Mouse (Mus musculus) spleen, adult 18-20 months (tissue): ENCODE measurements around the gene Adamts8.

Source experiments
- DNase-seq, 2 experiments: peaks; one replicate each; pipeline ENCODE4 v3.0.0; 2022; ENCODE audit warnings: mixed read lengths in 2 of 2

Adamts8 gene

DNA sequence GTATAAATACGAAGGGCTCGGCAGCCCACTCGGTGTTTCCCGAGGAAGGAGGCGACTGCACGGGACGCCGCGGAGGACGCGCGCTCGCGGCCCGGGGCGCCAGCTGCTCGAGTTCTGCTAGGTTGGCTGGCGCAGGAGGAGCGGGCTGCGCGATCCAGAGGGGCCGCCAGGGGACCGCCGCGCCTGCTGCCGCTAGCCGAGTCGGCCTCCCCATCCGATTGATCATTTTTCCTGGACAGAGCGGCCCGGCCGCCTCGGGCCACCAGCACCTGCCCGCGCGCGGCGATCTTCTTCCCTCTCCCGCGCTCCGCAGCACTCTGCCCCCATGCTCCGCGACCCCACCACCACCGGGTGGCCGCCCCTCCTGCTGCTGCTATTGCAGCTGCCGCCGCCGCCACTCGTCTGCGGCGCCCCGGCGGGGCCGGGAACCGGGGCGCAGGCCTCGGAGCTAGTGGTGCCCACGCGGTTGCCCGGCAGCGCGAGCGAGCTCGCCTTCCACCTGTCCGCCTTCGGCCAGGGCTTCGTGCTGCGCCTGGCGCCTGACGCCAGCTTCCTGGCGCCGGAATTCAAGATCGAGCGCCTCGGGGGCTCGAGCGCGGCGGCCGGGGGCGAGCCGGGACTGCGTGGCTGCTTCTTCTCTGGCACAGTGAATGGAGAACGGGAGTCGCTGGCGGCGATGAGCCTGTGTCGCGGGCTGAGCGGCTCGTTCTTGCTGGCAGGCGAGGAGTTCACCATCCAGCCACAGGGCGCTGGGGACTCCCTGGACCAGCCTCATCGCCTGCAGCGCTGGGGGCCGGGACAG, at the start of gene Adamts8:
Adamts8 (plus strand) TSS at position 51 of the 802 bp plus-strand sequence.
- no peak for DNase-seq

DNA sequence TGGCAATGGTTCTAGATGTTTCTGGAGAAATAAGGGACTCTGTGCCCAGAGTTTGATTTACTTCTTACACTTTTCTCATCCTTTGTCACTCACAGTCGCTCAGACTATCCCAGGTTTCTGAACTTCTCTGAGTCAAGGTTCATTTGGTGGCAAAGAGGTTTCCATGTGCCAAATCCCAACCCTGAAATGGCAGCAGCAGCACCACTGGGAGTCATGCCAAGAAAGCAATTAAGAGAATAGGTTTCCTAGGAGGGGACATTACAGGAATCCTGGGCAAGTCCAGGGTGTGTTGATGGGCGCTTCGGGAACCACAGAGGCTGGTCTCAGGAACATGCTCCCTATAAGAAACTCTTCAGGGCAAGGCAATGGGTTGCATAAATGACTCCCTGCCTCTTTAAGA, 46.7 kb upstream of the Adamts8 start:
- no peak for DNase-seq

DNA sequence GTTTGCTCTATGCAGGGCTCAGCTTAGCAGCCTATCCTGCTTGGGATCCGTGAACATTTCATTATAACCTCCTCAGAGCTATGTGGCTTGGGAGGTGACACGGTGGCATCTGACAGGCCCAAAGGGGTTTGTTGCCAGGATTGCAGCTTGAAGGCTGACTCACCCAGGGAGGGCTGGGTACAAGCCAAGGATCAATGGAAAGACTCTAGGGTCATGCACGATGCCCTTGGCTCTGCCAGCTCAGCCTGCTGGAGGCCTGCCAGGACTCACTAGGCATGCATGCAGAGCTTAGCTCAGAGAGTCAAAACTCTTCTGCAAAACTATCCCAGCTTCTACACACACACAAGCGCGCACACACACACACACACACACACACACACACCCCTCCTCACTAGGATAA, 45.6 kb upstream of the Adamts8 start:
- DNase-seq = peak in 1 of 2 experiments; percentile 14

DNA sequence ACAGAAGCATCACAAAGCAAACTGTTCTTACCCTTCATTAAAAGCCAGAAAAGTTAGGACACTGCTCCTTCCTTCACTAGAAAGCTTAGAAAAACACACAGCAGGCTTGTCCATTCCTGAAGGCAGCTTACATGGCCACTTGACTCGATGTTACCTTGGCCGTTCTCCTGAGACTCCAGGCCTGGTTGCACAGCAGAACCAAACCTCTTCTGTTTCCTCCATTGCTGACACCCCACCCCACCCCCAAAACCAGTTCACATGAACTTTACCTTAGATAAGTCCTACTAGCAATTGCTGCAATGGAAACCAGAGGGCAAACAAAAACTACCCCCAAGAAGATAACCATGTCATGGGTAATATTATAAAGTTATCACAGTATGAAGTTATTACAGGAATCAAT, 45.2 kb upstream of the Adamts8 start:
- DNase-seq = no peak

DNA sequence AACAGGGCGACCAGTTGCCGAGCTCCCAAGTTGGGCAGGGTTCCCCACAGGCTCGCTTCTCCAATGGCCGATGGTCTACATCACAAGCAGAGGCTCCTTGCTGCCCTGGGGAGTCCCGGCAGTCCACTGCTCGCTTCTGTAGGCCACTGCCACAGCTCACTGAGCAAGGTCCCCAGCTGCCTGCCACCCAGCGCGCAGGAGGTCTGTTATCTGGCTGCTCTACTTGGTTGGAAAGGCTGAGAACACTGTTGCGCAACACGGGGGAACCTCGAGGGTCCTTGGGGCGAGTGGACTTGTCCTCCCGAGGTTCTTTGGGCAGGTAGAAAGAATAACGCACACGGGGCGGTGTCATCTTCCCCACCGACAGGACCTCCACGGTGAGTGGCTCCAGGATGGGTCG, 40.2 kb upstream of the Adamts8 start:
- no peak for DNase-seq

DNA sequence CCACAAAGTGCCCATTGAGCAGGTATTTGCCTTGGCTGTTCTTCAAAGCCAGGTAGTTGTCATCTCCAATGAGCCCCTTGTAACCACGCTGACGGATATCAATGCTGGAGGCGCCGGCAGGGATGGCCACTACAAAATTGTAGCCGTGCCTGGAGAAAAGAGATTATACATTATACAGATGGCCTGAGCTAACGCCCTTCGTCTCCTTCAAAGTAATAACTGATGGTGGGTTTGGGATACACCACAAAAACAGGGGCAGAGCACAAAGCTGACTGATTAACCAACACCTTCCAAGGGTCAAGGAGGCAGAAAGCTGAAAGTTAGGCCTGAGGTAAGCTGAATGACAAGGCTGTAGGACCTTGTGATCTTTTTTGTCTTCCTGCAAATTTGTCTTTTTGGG, 39.7 kb upstream of the Adamts8 start:
- no peak for DNase-seq

DNA sequence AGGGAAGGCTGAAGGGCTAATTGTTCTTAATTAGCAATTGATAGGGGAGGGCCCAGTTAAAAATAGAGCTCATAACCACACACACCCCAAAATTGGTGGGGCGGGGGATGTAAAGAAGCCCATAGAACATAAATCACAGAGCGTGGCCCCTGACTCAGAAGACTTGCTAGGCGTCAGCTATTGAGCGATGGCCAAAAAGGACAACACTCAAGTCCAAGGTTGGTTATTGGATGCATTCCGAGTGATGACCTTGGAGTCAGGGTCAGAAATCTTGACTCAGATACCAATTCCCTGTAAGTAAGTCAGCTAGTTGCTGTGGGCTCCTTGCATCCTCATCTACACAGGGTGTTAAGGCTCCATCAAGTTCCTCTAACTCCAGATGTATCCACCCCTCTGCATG, 39.1 kb upstream of the Adamts8 start:
- DNase-seq = no peak

DNA sequence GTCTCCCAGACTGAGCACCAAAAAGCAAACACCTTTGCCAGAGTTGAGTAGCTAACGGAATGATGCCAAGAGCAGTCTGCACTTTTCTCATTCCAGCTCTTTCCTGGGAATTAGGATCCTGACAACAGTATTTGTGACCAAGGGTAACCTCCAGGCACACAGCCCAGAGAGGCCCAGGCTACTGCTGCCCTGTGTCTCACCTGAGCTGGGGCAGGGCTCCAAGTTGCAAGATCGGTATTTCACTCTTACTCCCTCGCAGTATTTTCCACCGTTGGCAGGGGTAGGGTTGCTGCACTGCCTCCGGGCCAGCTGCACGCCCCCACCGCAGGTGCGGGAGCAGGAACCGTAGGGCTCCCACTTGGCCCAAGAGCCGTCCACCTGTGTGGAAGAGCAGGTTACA, 36.5 kb upstream of the Adamts8 start:
- DNase-seq = no peak

DNA sequence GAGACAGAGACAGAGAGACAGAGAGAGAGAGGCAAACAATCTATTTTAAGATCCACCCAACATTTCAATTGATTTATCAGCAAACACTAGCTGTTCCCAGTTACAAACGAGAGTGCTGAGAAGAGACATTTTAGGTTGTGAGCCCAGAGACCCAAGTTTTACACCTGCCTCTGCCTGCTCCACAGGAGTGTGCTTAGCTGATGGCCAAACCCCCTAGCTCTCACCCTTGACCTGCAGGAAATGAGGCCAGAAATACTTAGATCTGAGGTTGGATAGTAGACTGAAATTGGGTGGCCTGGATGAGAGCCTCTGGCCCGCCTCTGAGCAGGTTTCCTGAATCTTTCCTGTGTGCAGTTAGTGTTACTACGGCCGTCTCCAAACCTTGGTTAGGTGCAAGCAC, 35.9 kb upstream of the Adamts8 start:
- no peak for DNase-seq

DNA sequence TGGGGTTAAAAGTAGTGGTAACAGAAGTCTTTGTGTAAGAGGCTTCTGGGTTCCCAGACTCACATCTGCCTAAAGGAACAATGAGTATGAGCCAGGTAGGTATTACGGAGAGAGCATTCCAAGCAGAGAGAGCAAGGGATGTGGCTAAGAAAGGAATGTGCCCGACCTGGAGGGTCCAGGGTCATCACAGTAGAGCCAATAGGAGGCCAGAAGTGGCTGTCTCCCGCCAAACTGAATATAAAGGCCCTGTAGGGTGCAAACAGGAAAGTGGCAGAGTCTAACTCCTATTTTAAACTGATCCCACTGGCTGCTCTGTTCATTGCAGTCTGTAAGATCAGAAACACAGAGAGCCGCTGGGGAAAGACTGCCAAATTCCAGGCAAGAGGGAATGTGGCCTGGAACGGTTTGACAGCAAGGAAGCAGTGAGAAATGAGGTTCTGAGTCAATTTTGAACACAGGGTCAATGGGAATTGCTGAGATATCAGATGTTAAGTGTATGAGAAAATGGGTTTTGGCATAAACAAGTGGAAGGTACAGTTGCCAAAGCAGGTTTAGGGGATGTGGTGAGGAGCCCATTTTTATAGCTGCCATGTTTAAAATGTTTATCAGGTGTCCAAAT, 34.6 kb upstream of the Adamts8 start:
- no peak for DNase-seq

DNA sequence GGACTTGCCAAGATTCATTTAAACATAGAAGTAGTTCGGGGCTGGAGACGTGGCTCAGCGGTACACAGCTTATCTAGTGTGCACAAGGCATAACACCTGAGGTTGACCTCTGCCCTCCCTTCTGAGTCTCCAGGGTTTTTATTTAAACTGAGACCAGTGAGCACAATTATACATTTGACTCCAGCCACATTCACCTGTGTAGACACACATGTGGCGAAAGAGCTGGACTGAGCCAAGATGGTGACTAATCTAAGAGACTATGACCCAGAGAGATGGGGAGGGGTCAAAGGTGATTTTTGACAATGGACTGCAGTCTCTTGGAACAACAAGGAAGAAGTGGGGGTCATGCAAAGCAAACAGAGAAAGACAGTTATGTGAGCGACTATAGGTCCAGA, 34.1 kb upstream of the Adamts8 start:
- no peak for DNase-seq

DNA sequence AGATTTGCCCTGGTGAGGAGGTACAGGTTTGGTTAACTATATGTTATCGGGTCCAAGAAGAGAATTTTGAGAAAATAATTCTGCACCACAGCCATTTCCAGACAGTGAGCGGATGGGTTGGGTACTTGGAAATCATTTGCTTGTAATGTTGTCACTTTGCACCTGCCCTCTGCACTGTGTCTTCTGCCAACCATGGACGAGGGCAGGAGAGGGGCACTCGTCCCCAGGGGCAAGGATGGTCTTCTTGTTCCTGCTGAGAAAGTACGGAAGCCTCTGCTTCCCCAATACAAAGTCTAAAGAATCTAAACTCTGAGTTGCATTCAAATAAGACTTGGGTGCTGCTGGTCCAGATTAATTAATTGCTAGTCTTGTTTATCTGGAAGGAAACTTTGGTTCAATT, 33.4 kb upstream of the Adamts8 start:
- DNase-seq = no peak

DNA sequence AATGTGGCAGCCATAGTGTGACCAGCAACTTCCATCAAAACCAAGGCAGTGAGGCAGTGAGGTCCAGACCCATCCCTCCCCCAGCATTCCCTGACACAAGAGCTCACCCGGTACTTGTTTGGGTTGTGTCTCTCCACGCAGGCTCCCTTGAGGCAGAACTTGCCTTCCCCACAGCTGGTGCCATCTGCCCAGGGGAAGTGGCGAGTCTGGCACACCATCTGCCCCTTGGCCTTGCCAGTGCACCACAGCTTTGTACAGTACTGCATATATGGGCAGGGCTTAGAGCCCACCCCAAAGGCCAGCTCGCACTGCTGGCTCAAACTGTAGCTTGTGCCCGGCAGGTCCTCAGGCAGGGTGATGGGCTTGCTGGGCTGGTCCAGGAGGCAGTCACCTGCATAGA, 31.9 kb upstream of the Adamts8 start:
- no peak for DNase-seq

DNA sequence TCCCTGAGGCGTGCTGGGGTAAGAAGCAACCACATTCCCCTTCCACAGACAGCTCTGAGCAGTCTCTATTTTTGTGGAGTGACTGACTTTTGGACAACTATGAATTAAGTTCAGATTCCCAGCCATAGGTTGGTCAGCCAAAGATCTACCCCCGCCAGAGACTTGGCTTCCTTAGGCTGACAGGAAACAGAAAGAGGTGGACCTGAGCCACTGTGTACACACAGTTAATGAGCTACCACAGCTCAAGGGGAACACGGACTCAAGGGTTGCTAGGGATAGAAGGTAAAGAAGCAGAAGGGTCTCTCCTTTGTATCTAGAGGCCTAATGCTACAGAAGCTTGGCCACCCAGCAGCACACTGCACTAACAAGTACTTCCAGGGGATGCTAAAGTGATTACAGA, 30.2 kb upstream of the Adamts8 start:
- DNase-seq = no peak

DNA sequence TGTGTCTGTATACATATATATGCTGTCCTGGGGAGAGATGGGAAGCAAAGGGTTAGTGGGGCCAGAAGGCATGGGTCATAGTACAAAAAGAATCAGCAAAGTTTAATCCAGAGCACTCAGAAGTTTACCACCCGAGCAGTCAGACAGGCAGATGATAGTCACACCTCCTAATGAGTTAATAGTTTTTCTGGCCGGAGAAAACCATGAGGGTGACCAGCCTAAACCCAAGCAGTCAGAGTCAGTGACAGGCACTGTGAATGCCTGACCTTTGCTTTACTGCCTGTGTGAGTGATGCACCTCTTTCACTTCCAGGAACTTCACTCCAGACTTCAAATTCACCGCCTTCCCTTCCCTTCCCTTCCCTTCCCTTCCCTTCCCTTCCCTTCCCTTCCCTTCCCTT, 28.9 kb upstream of the Adamts8 start:
- DNase-seq = no peak

DNA sequence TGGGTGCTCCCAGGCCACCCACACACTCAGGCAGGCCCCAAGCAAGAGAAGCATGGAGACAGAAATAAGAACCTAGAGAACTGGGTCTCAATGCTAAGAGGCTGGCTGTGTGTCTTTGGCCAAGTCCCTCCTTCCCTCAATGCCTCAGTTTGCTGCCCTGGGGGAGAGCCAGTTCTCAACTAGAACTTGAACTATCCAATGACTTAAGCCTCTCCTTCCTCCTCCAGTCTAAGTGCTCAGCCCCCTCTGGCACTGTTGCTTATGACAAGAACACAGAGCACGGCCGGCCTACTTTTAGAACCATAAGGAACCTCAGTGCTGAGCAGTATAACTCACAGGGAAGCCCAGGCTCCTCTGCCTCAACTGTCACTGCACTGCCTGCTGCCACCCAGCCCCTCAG, 28.1 kb upstream of the Adamts8 start:
- no peak for DNase-seq

DNA sequence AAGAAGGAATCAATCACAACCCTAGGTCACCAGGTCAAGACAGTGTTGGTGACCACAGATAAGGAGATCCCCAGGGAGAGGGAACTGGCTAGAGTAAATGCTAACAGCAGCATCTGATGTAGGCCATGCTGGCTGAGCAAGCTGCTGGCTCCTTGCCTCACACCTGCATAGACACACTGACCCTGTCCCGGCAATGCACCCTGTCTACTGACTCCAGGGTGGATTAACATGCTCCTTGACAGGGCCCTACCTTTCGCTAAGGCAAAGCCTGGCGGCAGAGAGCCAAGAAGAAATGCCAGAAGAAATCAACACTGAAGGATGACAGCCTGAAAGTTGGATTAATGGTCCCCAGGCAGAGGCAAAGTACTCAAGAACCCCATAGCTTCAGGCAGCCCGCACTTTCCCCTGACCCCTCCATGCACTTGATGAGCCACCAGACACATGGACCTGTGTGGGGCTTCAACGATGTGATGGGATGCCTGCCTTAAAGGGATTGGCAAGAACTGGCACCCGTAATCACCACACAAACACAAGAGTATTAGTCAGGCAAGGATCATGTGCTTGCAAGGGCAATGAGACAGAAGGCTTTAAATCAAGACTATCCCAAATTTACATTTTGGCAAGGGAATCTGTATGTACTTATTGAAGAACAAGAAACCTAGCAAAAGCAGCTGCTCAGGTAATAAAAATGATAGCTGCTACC, 25.9 kb upstream of the Adamts8 start:
- DNase-seq = no peak

DNA sequence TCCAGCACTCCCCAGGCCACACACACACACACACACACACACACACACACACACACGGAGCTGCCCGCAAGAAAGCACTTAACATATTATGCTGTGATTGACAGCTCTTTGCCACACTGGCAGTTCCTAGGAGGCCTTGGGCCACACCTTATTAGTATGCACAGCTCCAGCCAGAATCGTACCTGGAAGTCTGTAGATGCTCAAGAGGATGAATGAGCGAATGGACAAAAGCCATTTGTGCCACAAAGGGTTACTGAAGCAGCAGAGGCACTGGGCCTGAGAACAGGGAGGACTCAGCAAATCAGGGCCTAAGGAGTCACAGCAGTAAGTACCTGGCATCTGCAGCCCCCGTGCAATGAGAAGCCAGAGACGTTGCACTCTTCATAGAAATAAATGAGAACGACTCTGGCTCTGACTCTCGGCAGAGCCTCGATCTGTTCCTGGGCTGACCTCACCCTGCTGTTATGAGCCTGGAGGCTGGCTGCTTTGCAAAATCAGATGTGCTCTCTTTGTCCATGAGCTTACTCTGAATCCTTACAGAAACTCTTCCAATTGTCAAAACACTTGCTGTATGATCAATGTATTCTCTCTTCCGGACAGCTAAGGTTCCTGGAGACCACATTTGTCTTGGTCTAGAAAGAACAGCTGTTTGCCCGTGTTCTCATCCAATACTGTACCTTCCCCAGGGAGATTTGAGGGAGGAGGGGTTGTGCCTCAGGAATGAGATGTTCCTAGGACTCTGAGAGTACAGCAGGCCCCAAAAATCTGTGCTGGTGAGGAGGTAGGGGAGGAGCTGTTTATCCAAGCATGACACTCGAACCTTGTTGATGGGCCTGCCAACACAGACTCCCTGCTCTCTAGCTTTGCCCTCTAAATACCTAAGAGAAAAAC, 23.7 kb upstream of the Adamts8 start:
- no peak for DNase-seq

DNA sequence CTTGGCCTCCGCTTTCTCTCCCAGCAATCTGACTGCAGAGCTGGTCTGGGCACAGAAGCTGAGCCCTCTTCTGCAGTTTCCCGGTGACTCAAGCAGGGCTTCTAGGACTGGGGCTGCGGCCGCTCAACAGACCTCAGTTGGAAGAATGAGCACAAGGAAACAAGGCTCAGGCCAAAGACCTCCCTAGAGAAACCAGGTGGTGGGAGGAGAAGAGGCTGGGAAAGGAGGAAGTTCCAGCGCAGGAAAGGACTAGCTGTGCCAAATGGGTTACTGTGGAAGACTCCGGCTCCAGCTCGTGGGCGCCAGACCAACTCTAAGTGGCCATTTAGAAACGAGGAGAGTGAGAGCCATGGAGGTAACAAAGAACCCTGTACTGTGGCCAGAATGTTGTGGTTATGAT, 22.7 kb upstream of the Adamts8 start:
- DNase-seq = no peak

DNA sequence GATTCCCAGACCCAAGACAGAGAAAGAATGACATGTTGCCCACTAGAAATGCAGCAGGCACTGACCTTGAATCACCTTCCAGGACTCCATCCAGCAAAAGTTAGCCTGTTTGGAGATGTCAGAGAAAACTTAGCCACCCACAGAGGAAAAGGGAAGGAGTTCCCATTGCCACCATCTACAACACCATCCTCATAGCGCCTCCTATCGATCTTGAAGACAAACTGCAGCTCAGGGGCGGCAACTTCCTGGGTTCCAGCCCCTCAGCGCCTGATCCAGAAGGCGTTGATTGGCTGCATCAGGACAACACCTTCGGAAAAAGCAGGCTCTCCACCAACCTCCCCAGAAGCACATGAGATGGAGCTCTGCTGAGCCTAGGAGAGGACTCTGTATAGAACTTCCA, 21.6 kb upstream of the Adamts8 start:
- DNase-seq = no peak

DNA sequence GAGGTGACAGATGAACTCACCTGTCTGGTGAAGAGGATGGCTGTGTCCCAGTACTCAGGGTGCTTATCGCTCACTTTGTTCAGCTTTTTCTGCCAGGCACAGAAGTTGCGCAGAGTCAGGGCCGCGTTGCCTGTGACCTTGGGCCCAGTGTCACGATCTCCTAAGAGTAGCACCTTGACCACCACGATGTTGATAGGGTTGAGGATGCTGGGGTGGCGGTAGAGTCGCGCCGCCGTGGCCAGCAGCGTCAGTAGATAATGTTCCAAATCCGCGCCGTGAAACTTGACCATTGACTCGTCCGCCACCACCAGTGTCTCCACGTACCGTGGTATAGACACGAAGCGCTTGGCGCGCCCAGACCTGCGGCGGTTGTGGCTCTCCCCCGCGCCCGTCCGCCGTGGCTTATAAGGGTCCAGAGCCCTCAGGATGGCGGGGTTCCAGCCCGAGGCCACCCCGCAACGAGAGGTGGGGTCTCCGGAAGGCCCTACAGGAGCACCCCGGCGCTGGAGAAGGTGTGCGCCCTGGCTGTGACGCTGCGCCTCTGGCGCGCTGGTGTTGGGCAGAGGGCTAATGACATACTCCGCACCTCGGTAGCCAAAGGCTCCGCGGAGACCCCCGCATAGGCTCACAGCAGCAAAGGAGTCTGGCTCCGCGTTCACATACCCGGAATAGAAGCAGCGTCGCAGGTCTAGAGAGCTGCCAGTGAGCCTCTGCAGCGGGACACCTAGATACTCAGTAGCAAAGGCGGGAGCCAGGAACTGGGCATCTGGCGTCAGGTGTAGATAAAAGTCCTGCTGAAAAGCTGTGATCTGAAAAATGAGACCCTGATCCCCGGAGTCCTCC, 20.9 kb upstream of the Adamts8 start:
- DNase-seq = no peak
